Mouse (Mus musculus) heart, postnatal 0 days (tissue): ENCODE results near the gene Rrp36. TPM values are rescaled to one million over a fixed set of nuclear protein-coding genes. Genes with fewer than 3 reads are reported as not detected.

Experiments used
- ATAC-seq: fragments of 200-750 bp; cut with Nextera tagmentation; 2 replicates; pipeline ENCODE4 v1.8.0; 2017; ENCODE audit warnings: low read depth, moderate number of reproducible peaks, moderate library complexity; ENCODE audit not compliant: insufficient read depth
- DNase-seq: peaks from one replicate; pipeline ENCODE4 v3.0.0-alpha.2; 2016; ENCODE audit warnings: low spot score
- H3K27ac ChIP-seq: fragments of 300-500 bp; sonication (generic); 2 replicates; pipeline ENCODE4 v1.5.1; 2014; ENCODE audit warnings: low read depth, mild to moderate bottlenecking
- H3K27me3 ChIP-seq: fragments of 300-500 bp; sonication (generic); 2 replicates; pipeline ENCODE4 v1.6.1; 2014; ENCODE audit warnings: low read length, mixed read lengths; ENCODE audit not compliant: control insufficient read depth, insufficient read depth
- H3K36me3 ChIP-seq: fragments of 300-500 bp; sonication (generic); replicated peaks from 2 replicates; pipeline ENCODE4 v1.6.1; 2014; ENCODE audit warnings: low read length, mixed read lengths; ENCODE audit not compliant: control insufficient read depth, insufficient read depth
- H3K4me1 ChIP-seq: fragments of 300-500 bp; sonication (generic); 2 replicates; pipeline ENCODE4 v1.6.1; 2014; ENCODE audit warnings: antibody characterized with exemption; ENCODE audit not compliant: control insufficient read depth, insufficient read depth
- H3K4me2 ChIP-seq: fragments of 300-500 bp; sonication (generic); 2 replicates; pipeline ENCODE4 v1.6.1; 2014; ENCODE audit warnings: low read depth, mild to moderate bottlenecking, low read length, moderate library complexity
- H3K4me3 ChIP-seq: fragments of 300-500 bp; sonication (generic); 2 replicates; pipeline ENCODE4 v1.5.1; 2014; ENCODE audit warnings: low read depth, low read length
- H3K9ac ChIP-seq: fragments of 300-500 bp; sonication (generic); replicated peaks from 2 replicates; pipeline ENCODE4 v1.6.1; 2014; ENCODE audit warnings: low read depth, low read length, mixed read lengths
- H3K9me3 ChIP-seq: fragments of 300-500 bp; sonication (generic); replicated peaks from 2 replicates; pipeline ENCODE4 v1.6.1; 2016; ENCODE audit warnings: low read length; ENCODE audit not compliant: control insufficient read depth
- CTCF ChIP-seq: IDR thresholded peaks from 2 replicates; pipeline ENCODE4 v1.5.1; 2016; ENCODE audit warnings: antibody characterized with exemption, control low read depth, low read depth
- EP300 ChIP-seq: IDR thresholded peaks from 2 replicates; pipeline ENCODE4 v1.6.1; 2016; ENCODE audit warnings: antibody characterized with exemption, low read depth
- WGBS: fragments of 180-500 bp; shearing (Covaris S2); extraction: QIAGEN DNeasy Blood & Tissue Kit; methylation state at CpG from one replicate; pipeline ENCODE4 v1.1.7; 2014; 5-methylcytosine and 5-hydroxymethylcytosine counted together
- polyA plus RNA-seq: library from polyadenylated mRNA; unstranded; fragments of >200 nt; fragmentation: Nextera tagmentation; extraction: Ambion mirVana; gene quantifications from 2 replicates; pipeline ENCODE4 v1.2.1, GENCODE M21; 2015
- total RNA-seq: library from RNA; depleted of rRNA; stranded (reverse); fragments of >200 nt; gene quantifications from 2 replicates; pipeline ENCODE4 v1.2.3, GENCODE M21; 2014; ENCODE audit warnings: low replicate concordance; rRNA removed

Gene Rrp36
- total and polyA plus RNA-seq, 2 experiments from 2014 or later: 18.8 to 29.7 TPM

DNA sequence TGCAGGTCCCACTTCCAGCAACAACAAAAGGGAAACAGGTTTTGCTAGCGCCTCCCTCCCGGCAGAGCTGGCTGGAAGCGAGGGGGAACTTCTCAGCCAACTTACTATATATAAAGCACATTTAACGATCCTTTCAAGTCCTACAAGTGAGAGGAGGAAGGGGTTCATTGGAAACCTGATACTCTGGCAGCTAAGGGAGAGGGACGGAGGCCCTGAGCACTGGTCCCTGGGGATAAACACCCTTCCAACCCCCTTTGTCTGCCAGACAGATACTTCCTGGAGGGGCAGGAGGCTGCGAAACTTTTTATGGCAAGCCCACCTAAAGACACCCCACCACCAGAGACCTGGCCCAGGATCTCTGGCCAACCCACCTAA lies 55.8 kb downstream of the Rrp36 start:
- Histone ChIP-seq H3K9ac (peak overlapping the region; percentile 5; the same call in 1 of the 2 replicates), H3K36me3 (no peaks in the 10 kb centered on the region), H3K9me3 (no peaks in the 10 kb centered on the region), H3K27me3 (no peaks in the 10 kb centered on the region), H3K4me3 (no peak overlapping the region), H3K4me1 (peaks cover 58% of the 10 kb centered on the region), H3K4me2 (peak overlapping the region; percentile 45), H3K27ac (peak overlapping the region; percentile 53)
- DNase-seq (no peak), ATAC-seq (no peak)
- TF ChIP-seq EP300 (no peak), CTCF (no peak)
- WGBS: 8% methylated on average over 6 of the region's 6 CpGs

DNA sequence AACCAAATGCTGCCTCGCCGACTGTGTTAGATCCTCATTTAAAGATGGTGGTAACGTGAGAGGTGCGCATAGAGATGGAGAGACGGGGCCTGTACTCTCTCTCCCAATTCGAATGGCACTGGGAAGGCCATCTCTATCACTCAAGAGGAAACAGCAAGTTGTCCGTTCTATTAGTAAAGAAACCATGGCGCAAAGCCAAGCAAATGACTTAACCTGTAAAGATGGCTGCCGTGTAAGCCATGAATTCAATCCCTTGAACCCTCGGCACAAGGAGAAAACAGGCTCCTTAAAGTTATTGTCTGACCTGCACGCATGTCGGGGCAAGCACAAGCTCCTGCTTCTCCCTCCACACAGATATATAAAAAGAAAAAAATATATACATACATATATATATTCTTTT lies 56.4 kb downstream of the Rrp36 start:
- Histone ChIP-seq H3K27me3 (no peaks in the 10 kb centered on the region), H3K9me3 (no peaks in the 10 kb centered on the region), H3K9ac (0 out of 2 replicates have a peak overlapping the region, but pooled peaks have one; percentile 5), H3K4me1 (peaks cover 60% of the 10 kb centered on the region), H3K27ac (peak overlapping the region; percentile 53), H3K36me3 (no peaks in the 10 kb centered on the region), H3K4me3 (no peak overlapping the region), H3K4me2 (peak overlapping the region; percentile 45; the same call in 1 of the 2 replicates)
- TF ChIP-seq CTCF (no peak), EP300 (no peak)
- ATAC-seq (no peak), DNase-seq (no peak)
- WGBS: 55% methylated on average over 12 of the region's 12 CpGs

Other genes with a start within 250 kb of the Rrp36 start
- 1.5 TPM in 1 of 2 replicates, not detected in the other for gene Crip3, start 245.4 kb downstream of the Rrp36 start, total RNA-seq
- 0.48 and 1.00 TPM in 2 replicates for gene Crip3, start 245.4 kb downstream of the Rrp36 start, polyA plus RNA-seq
- gene Slc22a7, start 235.9 kb downstream of the Rrp36 start, total RNA-seq: not detected in 2 replicates
- gene Slc22a7, start 235.9 kb downstream of the Rrp36 start, polyA plus RNA-seq: not detected in 2 replicates
- 0.31 and 0.80 TPM in 2 replicates for gene Ttbk1, start 186.7 kb downstream of the Rrp36 start, total RNA-seq
- 0.04 TPM in 2 replicates for gene Ttbk1, start 186.7 kb downstream of the Rrp36 start, polyA plus RNA-seq
- gene Dnph1, start 177.6 kb downstream of the Rrp36 start, total RNA-seq: 7.0 and 16.0 TPM in 2 replicates
- 9.1 and 10.0 TPM in 2 replicates for gene Dnph1, start 177.6 kb downstream of the Rrp36 start, polyA plus RNA-seq
- gene Cul9, start 128.0 kb downstream of the Rrp36 start, total RNA-seq: 12.7 and 20.3 TPM in 2 replicates
- 4.9 and 6.1 TPM in 2 replicates for gene Cul9, start 128.0 kb downstream of the Rrp36 start, polyA plus RNA-seq
- gene Srf, start 118.2 kb downstream of the Rrp36 start, total RNA-seq: 192 and 271 TPM in 2 replicates
- gene Srf, start 118.2 kb downstream of the Rrp36 start, polyA plus RNA-seq: 6.4 and 8.8 TPM in 2 replicates
- gene Ptk7, start 44.8 kb downstream of the Rrp36 start, total RNA-seq: 57.9 and 70.4 TPM in 2 replicates
- 16.9 and 17.2 TPM in 2 replicates for gene Ptk7, start 44.8 kb downstream of the Rrp36 start, polyA plus RNA-seq
- 26.2 and 29.0 TPM in 2 replicates for gene Klc4, start 28.3 kb downstream of the Rrp36 start, total RNA-seq
- gene Klc4, start 28.3 kb downstream of the Rrp36 start, polyA plus RNA-seq: 25.1 and 28.8 TPM in 2 replicates
- gene Mrpl2, start 28.1 kb downstream of the Rrp36 start, total RNA-seq: 96.7 and 116 TPM in 2 replicates
- gene Mrpl2, start 28.1 kb downstream of the Rrp36 start, polyA plus RNA-seq: 152 and 158 TPM in 2 replicates
- gene Cul7, start 24.0 kb downstream of the Rrp36 start, total RNA-seq: 92.7 and 95.5 TPM in 2 replicates
- 18.6 and 20.6 TPM in 2 replicates for gene Cul7, start 24.0 kb downstream of the Rrp36 start, polyA plus RNA-seq
- 40.2 and 44.0 TPM in 2 replicates for gene Mea1, start 4.4 kb upstream of the Rrp36 start, total RNA-seq
- 101 and 114 TPM in 2 replicates for gene Mea1, start 4.4 kb upstream of the Rrp36 start, polyA plus RNA-seq
- gene Klhdc3, start 6.6 kb upstream of the Rrp36 start, total RNA-seq: 117 and 133 TPM in 2 replicates
- 175 and 178 TPM in 2 replicates for gene Klhdc3, start 6.6 kb upstream of the Rrp36 start, polyA plus RNA-seq
- 46.3 and 46.6 TPM in 2 replicates for gene Ppp2r5d, start 30.8 kb upstream of the Rrp36 start, total RNA-seq
- gene Ppp2r5d, start 30.8 kb upstream of the Rrp36 start, polyA plus RNA-seq: 25.2 and 27.1 TPM in 2 replicates
- gene Pex6, start 37.1 kb upstream of the Rrp36 start, total RNA-seq: 22.2 and 22.7 TPM in 2 replicates
- gene Pex6, start 37.1 kb upstream of the Rrp36 start, polyA plus RNA-seq: 6.5 and 8.8 TPM in 2 replicates
- gene Gnmt, start 54.8 kb upstream of the Rrp36 start, total RNA-seq: 1.1 and 2.7 TPM in 2 replicates
- gene Gnmt, start 54.8 kb upstream of the Rrp36 start, polyA plus RNA-seq: 2.4 and 2.8 TPM in 2 replicates
- 37.9 and 44.5 TPM in 2 replicates for gene Cnpy3, start 77.9 kb upstream of the Rrp36 start, total RNA-seq
- 27.7 and 29.0 TPM in 2 replicates for gene Cnpy3, start 77.9 kb upstream of the Rrp36 start, polyA plus RNA-seq
- gene Ptcra, start 89.4 kb upstream of the Rrp36 start, total RNA-seq: 0.27 TPM in 1 of 2 replicates, not detected in the other
- gene Ptcra, start 89.4 kb upstream of the Rrp36 start, polyA plus RNA-seq: not detected in 2 replicates
- 75.6 and 80.4 TPM in 2 replicates for gene 2310039H08Rik, start 98.3 kb upstream of the Rrp36 start, total RNA-seq
- gene 2310039H08Rik, start 98.3 kb upstream of the Rrp36 start, polyA plus RNA-seq: 74.9 and 76.4 TPM in 2 replicates
- gene Rpl7l1, start 108.3 kb upstream of the Rrp36 start, total RNA-seq: 34.6 and 44.3 TPM in 2 replicates
- gene Rpl7l1, start 108.3 kb upstream of the Rrp36 start, polyA plus RNA-seq: 72.9 and 77.7 TPM in 2 replicates
- 3.6 and 17.2 TPM in 2 replicates for gene Bicral, start 184.1 kb upstream of the Rrp36 start, total RNA-seq
- gene Bicral, start 184.1 kb upstream of the Rrp36 start, polyA plus RNA-seq: 1.8 and 2.3 TPM in 2 replicates
- gene Tbcc, start 216.3 kb upstream of the Rrp36 start, total RNA-seq: 37.8 and 44.8 TPM in 2 replicates
- gene Tbcc, start 216.3 kb upstream of the Rrp36 start, polyA plus RNA-seq: 43.6 and 43.7 TPM in 2 replicates
- not detected in 2 replicates for gene Prph2, start 236.1 kb upstream of the Rrp36 start, total RNA-seq
- not detected in 2 replicates for gene Prph2, start 236.1 kb upstream of the Rrp36 start, polyA plus RNA-seq